Mouse (Mus musculus): ENCODE data around the gene Gm6710.
"Not testable (repeated sequence)": the region's sequence is repeated elsewhere in the genome, so short reads cannot be mapped to it uniquely, and the experiment has no call there.

Gm6710 gene

GRCm38 (mm10) chr2:175869024-175869423 is at the start of gene Gm6710:
Gene Gm6710, plus strand, starts transcription at chr2:175869219.
- not testable (repeated sequence) for DNase-seq (ENCODE audit: low spot score)

All from lung, postnatal 25 days (tissue).